Mouse (Mus musculus) kidney, postnatal 4 days (tissue): Measurements from ENCODE around the gene Rrp8.

Experiments used
- DNase-seq, 2 experiments: peaks; one replicate each; pipeline ENCODE4 v3.0.0; 2021; ENCODE audit warnings: mixed read lengths in 2 of 2

Gene Rrp8

GRCm38 (mm10) chr7:105690875-105691274 is 46.3 kb downstream of the Rrp8 start:
- DNase-seq: no peak

GRCm38 (mm10) chr7:105685541-105686197 is 51.5 kb downstream of the Rrp8 start:
- DNase-seq: no peak
